Mouse (Mus musculus) brain, embryonic 14.5 days (tissue): ENCODE data around the gene Setd1b.
A peak's percentile ranks its signal among the peaks of the same experiment; 100 is the strongest.

ENCODE experiments used
- CTCF ChIP-seq: fragments of 200-500 bp; IDR thresholded peaks from 2 replicates; pipeline ENCODE4 v1.5.1; 2012; ENCODE audit warnings: inconsistent platforms, mild to moderate bottlenecking, moderate library complexity, borderline replicate concordance; ENCODE audit not compliant: insufficient read depth, insufficient read length; ENCODE audit errors: extremely low read depth
- POLR2A ChIP-seq: fragments of 200-500 bp; IDR thresholded peaks from 2 replicates; pipeline ENCODE4 v1.6.1; 2012; ENCODE audit warnings: mild to moderate bottlenecking, inconsistent platforms, borderline replicate concordance; ENCODE audit not compliant: poor library complexity, insufficient read depth, insufficient read length, severe bottlenecking; ENCODE audit errors: extremely low read depth

GRCm38 (mm10) chr5:123138953-123139721 lies 2.9 kb upstream of the Setd1b start:
- peak; percentile 51; the same call in 1 of the 2 replicates for TF ChIP-seq POLR2A
- no peak for TF ChIP-seq CTCF
